Mouse (Mus musculus): ENCODE measurements around the gene C2cd3. TPM values are rescaled to one million over a fixed set of nuclear protein-coding genes. Genes with fewer than 3 reads are reported as not detected.

The C2cd3 gene
- polyA plus RNA-seq, 1 experiment: 18.1 TPM

- Histone ChIP-seq H3K4me1 (ENCODE audit: control insufficient read depth, insufficient read depth, low read length) (no peaks in the 10 kb centered on the region), H3K27ac (ENCODE audit: control insufficient read depth, insufficient read depth, low read depth, low read length, poor library complexity) (no peak overlapping the region), H3K4me3 (replicated peaks; ENCODE audit: control insufficient read depth, low read depth, low read length) (no peak overlapping the region)
- 88% methylated on average over 5 of the region's 5 CpGs for WGBS
- TF ChIP-seq CTCF (IDR thresholded peaks at IDR 0.05; ENCODE audit: control insufficient read depth, insufficient read depth, low read length) (no peak), POLR2A (IDR thresholded peaks at IDR 0.05; ENCODE audit: borderline replicate concordance, control insufficient read depth, low read depth, low read length) (no peak)
Observed at GRCm38 (mm10) chr7:100356324-100356723, 15.7 kb upstream of the C2cd3 start.

- WGBS: 98% methylated on average over 1 of the region's 1 CpGs
- H3K4me1 ChIP-seq (ENCODE audit: control insufficient read depth, insufficient read depth, low read length): no peaks in the 10 kb centered on the region
- no peak overlapping the region for H3K27ac ChIP-seq (ENCODE audit: control insufficient read depth, insufficient read depth, low read depth, low read length, poor library complexity)
- TF ChIP-seq CTCF (IDR thresholded peaks at IDR 0.05; ENCODE audit: control insufficient read depth, insufficient read depth, low read length): no peak
- no peak for TF ChIP-seq POLR2A (IDR thresholded peaks at IDR 0.05; ENCODE audit: borderline replicate concordance, control insufficient read depth, low read depth, low read length)
- no peak overlapping the region for H3K4me3 ChIP-seq (replicated peaks; ENCODE audit: control insufficient read depth, low read depth, low read length)
Observed at GRCm38 (mm10) chr7:100356768-100357167, 15.3 kb upstream of the C2cd3 start.

GRCm38 (mm10) chr7:100357856-100358255, 14.2 kb upstream of the C2cd3 start:
- no peak overlapping the region for H3K27ac ChIP-seq (ENCODE audit: control insufficient read depth, insufficient read depth, low read depth, low read length, poor library complexity)
- H3K4me3 ChIP-seq (replicated peaks; ENCODE audit: control insufficient read depth, low read depth, low read length): no peak overlapping the region
- TF ChIP-seq CTCF (IDR thresholded peaks at IDR 0.05; ENCODE audit: control insufficient read depth, insufficient read depth, low read length) (no peak), POLR2A (IDR thresholded peaks at IDR 0.05; ENCODE audit: borderline replicate concordance, control insufficient read depth, low read depth, low read length) (no peak)
- no peaks in the 10 kb centered on the region for H3K4me1 ChIP-seq (ENCODE audit: control insufficient read depth, insufficient read depth, low read length)

GRCm38 (mm10) chr7:100363162-100363561, 8.9 kb upstream of the C2cd3 start:
- Histone ChIP-seq H3K4me3 (replicated peaks; ENCODE audit: control insufficient read depth, low read depth, low read length) (no peak overlapping the region), H3K27ac (ENCODE audit: control insufficient read depth, insufficient read depth, low read depth, low read length, poor library complexity) (no peak overlapping the region), H3K4me1 (ENCODE audit: control insufficient read depth, insufficient read depth, low read length) (peaks cover 2% of the 10 kb centered on the region; the same call in 1 of the 2 replicates)
- no peak for TF ChIP-seq POLR2A (IDR thresholded peaks at IDR 0.05; ENCODE audit: borderline replicate concordance, control insufficient read depth, low read depth, low read length)
- no peak for TF ChIP-seq CTCF (IDR thresholded peaks at IDR 0.05; ENCODE audit: control insufficient read depth, insufficient read depth, low read length)
- WGBS: 80% methylated on average over 2 of the region's 2 CpGs

GRCm38 (mm10) chr7:100364888-100365287, 7.1 kb upstream of the C2cd3 start:
- WGBS: 29% methylated on average over 6 of the region's 6 CpGs
- Histone ChIP-seq H3K27ac (ENCODE audit: control insufficient read depth, insufficient read depth, low read depth, low read length, poor library complexity) (no peak overlapping the region; the same call in 1 of the 2 replicates), H3K4me1 (ENCODE audit: control insufficient read depth, insufficient read depth, low read length) (peaks cover 2% of the 10 kb centered on the region; the same call in 1 of the 2 replicates), H3K4me3 (replicated peaks; ENCODE audit: control insufficient read depth, low read depth, low read length) (no peak overlapping the region)
- TF ChIP-seq POLR2A (IDR thresholded peaks at IDR 0.05; ENCODE audit: borderline replicate concordance, control insufficient read depth, low read depth, low read length) (no peak), CTCF (IDR thresholded peaks at IDR 0.05; ENCODE audit: control insufficient read depth, insufficient read depth, low read length) (no peak)

GRCm38 (mm10) chr7:100372452-100372980, 483 bp downstream of the C2cd3 start:
- Histone ChIP-seq H3K4me1 (ENCODE audit: control insufficient read depth, insufficient read depth, low read length) (no peaks in the 10 kb centered on the region; the same call in 1 of the 2 replicates), H3K4me3 (replicated peaks; ENCODE audit: control insufficient read depth, low read depth, low read length) (peak overlapping the region; percentile 73), H3K27ac (ENCODE audit: control insufficient read depth, insufficient read depth, low read depth, low read length, poor library complexity) (peak overlapping the region; percentile 60)
- TF ChIP-seq CTCF (IDR thresholded peaks at IDR 0.05; ENCODE audit: control insufficient read depth, insufficient read depth, low read length): no peak
- WGBS: 6% methylated on average over 17 of the region's 17 CpGs

- WGBS: 83% methylated on average over 2 of the region's 2 CpGs
- no peak overlapping the region for H3K27ac ChIP-seq (ENCODE audit: control insufficient read depth, insufficient read depth, low read depth, low read length, poor library complexity)
- H3K4me3 ChIP-seq (replicated peaks; ENCODE audit: control insufficient read depth, low read depth, low read length): no peak overlapping the region
- H3K4me1 ChIP-seq (ENCODE audit: control insufficient read depth, insufficient read depth, low read length): no peaks in the 10 kb centered on the region
- TF ChIP-seq CTCF (IDR thresholded peaks at IDR 0.05; ENCODE audit: control insufficient read depth, insufficient read depth, low read length) (no peak), POLR2A (IDR thresholded peaks at IDR 0.05; ENCODE audit: borderline replicate concordance, control insufficient read depth, low read depth, low read length) (no peak)
Observed at GRCm38 (mm10) chr7:100378257-100378656, 6.2 kb downstream of the C2cd3 start.

- TF ChIP-seq CTCF (IDR thresholded peaks at IDR 0.05; ENCODE audit: control insufficient read depth, insufficient read depth, low read length) (no peak), POLR2A (IDR thresholded peaks at IDR 0.05; ENCODE audit: borderline replicate concordance, control insufficient read depth, low read depth, low read length) (no peak)
- Histone ChIP-seq H3K4me1 (ENCODE audit: control insufficient read depth, insufficient read depth, low read length) (no peaks in the 10 kb centered on the region; the same call in 1 of the 2 replicates), H3K4me3 (replicated peaks; ENCODE audit: control insufficient read depth, low read depth, low read length) (no peak overlapping the region), H3K27ac (ENCODE audit: control insufficient read depth, insufficient read depth, low read depth, low read length, poor library complexity) (no peak overlapping the region)
Observed at GRCm38 (mm10) chr7:100381161-100381560, 9.1 kb downstream of the C2cd3 start.

- TF ChIP-seq POLR2A (IDR thresholded peaks at IDR 0.05; ENCODE audit: borderline replicate concordance, control insufficient read depth, low read depth, low read length) (no peak), CTCF (IDR thresholded peaks at IDR 0.05; ENCODE audit: control insufficient read depth, insufficient read depth, low read length) (no peak)
- Histone ChIP-seq H3K4me1 (ENCODE audit: control insufficient read depth, insufficient read depth, low read length) (no peaks in the 10 kb centered on the region; the same call in 1 of the 2 replicates), H3K4me3 (replicated peaks; ENCODE audit: control insufficient read depth, low read depth, low read length) (no peak overlapping the region), H3K27ac (ENCODE audit: control insufficient read depth, insufficient read depth, low read depth, low read length, poor library complexity) (no peak overlapping the region)
- WGBS: 23% methylated on average over 2 of the region's 2 CpGs
Observed at GRCm38 (mm10) chr7:100383207-100383606, 11.2 kb downstream of the C2cd3 start.
